Mouse (Mus musculus): Measurements from ENCODE around the gene Ahr.
A peak's percentile ranks its signal among the peaks of the same experiment; 100 is the strongest.

DNA sequence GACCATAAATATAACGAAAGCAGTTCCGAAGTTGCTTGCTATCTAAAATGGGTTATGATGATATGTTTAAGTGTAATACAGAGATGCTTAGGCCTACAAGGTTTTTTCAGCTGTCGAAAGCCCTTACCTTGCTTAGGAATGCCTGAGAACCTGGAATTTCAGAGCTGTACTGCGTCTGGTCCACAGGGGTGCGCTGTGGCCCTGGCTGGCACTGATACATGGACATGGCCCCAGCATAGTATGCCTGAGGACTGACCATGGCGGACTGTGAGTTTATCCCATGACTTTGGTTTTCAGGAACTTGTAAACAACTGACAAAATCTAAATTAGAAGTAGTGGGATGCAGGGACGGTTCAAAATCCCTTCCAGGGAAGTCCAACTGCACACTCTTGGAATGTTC lies 31.3 kb downstream of the Ahr start:
- TF ChIP-seq CTCF (IDR thresholded peaks at IDR 0.05; ENCODE audit: insufficient read depth, low read length): peak; percentile 61
- no peak for TF ChIP-seq POLR2A (IDR thresholded peaks at IDR 0.05; ENCODE audit: borderline replicate concordance, extremely low read depth, low read depth, low read length)
